Mouse (Mus musculus) intestine, embryonic 16.5 days (tissue): ENCODE measurements around the gene Myg1. TPM values are rescaled to one million over a fixed set of nuclear protein-coding genes. Genes with fewer than 3 reads are reported as not detected.

Source experiments
- ATAC-seq: fragments of 200-750 bp; cut with Nextera tagmentation; 2 replicates; pipeline ENCODE4 v1.8.0; 2017; ENCODE audit warnings: moderate TSS enrichment, moderate library complexity
- H3K27ac ChIP-seq: fragments of 300-500 bp; sonication (generic); 2 replicates; pipeline ENCODE4 v1.5.1; 2014; ENCODE audit warnings: mild to moderate bottlenecking, low read length
- H3K27me3 ChIP-seq: fragments of 300-500 bp; sonication (generic); replicated peaks from 2 replicates; pipeline ENCODE4 v1.6.1; 2014; ENCODE audit warnings: low read length, control low read depth, mixed read lengths; ENCODE audit not compliant: control insufficient read depth, insufficient read depth
- H3K36me3 ChIP-seq: fragments of 300-500 bp; sonication (generic); 2 replicates; pipeline ENCODE4 v1.6.1; 2014; ENCODE audit warnings: low read length, control low read depth; ENCODE audit not compliant: control insufficient read depth, insufficient read depth
- H3K4me1 ChIP-seq: fragments of 300-500 bp; sonication (generic); 2 replicates; pipeline ENCODE4 v1.6.1; 2014; ENCODE audit warnings: low read length, control low read depth, mixed read lengths; ENCODE audit not compliant: control insufficient read depth, insufficient read depth
- H3K4me2 ChIP-seq: fragments of 300-500 bp; sonication (generic); 2 replicates; pipeline ENCODE4 v1.6.1; 2014; ENCODE audit warnings: low read depth, low read length, control low read depth
- H3K4me3 ChIP-seq: fragments of 300-500 bp; sonication (generic); 2 replicates; pipeline ENCODE4 v1.5.1; 2014; ENCODE audit warnings: mild to moderate bottlenecking, low read length
- H3K9ac ChIP-seq: fragments of 300-500 bp; sonication (generic); 2 replicates; pipeline ENCODE4 v1.6.1; 2014; ENCODE audit warnings: low read depth, low read length
- H3K9me3 ChIP-seq: fragments of 300-500 bp; sonication (generic); 2 replicates; pipeline ENCODE4 v1.6.1; 2016; ENCODE audit warnings: low read length, control low read depth; ENCODE audit not compliant: control insufficient read depth
- WGBS: fragments of 180-500 bp; shearing (Covaris S2); extraction: QIAGEN DNeasy Blood & Tissue Kit; methylation state at CpG from one replicate; pipeline ENCODE4 v1.1.7; 2014; 5-methylcytosine and 5-hydroxymethylcytosine counted together
- polyA plus RNA-seq: library from polyadenylated mRNA; unstranded; fragments of >200 nt; fragmentation: Nextera tagmentation; extraction: Ambion mirVana; gene quantifications from 2 replicates; pipeline ENCODE4 v1.2.1, GENCODE M21; 2015

Myg1 gene
- 75.3 and 80.9 TPM in 2 replicates for polyA plus RNA-seq

DNA sequence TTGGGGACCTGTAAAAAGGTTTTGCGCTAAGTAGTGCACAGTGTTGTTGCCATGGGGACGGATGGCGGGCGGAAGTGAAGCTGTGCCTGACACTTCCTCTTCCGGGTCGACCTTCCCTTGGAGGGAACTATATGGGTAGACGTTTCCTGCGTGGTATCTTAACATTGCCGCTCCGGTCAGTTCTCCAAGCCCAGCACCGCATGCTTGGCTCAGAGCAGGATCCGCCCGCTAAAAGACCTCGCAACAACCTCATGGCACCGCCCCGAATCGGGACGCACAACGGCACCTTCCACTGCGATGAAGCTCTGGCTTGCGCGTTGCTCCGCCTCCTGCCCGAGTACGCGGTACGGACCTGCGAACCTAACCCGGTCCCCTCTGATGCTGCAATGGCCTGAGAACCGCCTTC, at the start of gene Myg1:
TSS of gene Myg1 (plus strand) at position 100 of the 406 bp plus-strand sequence.
- peak within 1 kb of the TSS; percentile 72 for H3K4me3 ChIP-seq
- H3K27me3 ChIP-seq: no peaks in the 10 kb centered on the region
- WGBS: under 1% methylated on average over 30 of the region's 30 CpGs
- H3K9me3 ChIP-seq: no peaks in the 10 kb centered on the region
- H3K9ac ChIP-seq: peak within 1 kb of the TSS; percentile 85
- peak within 1 kb of the TSS; percentile 75 for H3K27ac ChIP-seq
- H3K4me1 ChIP-seq: peaks cover 17% of the 10 kb centered on the region
- peak within 1 kb of the TSS; percentile 69 for H3K4me2 ChIP-seq
- H3K36me3 ChIP-seq: peaks cover 18% of the 10 kb centered on the region
- ATAC-seq: peak; percentile 95

DNA sequence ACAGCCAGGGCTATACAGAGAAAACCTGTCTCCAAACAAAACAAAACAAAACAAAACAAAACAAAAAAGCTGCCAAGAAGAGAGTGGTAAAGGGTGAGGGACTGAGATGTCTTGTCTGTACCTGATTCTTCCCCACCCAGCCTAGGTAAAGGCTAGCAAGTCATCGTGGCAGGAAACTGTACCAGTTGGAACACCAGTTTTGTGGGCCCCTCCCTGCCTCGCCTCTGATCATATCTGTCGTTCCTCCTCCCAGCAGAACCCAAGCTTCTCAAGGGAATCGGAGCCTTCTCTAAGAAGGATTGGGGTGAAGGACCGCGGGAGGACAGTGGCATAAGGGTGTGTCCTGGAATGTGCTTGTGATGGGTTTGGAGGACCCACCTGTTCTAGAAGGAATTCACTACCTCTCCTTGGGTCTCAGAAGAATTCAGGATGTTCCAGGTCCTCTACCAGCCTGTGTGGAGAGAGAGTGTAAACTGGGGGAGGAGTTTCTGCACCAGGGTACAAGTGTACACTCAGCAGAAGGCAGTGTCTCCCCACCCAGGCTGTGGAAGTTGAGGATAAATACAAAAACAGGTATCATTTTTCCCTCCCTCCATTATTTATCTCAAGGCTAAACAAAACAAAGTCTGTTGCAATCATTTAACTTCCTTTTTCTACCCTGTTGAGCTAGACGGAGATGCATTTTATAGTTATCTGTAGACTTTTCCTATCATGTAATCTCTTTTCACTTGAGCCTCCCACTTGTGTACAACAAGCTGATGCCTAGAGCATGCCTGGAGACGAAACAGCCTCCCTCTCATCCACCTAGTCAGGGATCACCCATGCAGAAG, 48.8 kb upstream of the Myg1 start:
- WGBS: 67% methylated on average over 8 of the region's 8 CpGs
- H3K9ac ChIP-seq: 0 out of 2 replicates have a peak overlapping the region, but pooled peaks have one; percentile 2
- no peak overlapping the region for H3K27ac ChIP-seq
- H3K27me3 ChIP-seq: no peaks in the 10 kb centered on the region
- no peak overlapping the region for H3K4me3 ChIP-seq
- H3K4me1 ChIP-seq: peaks cover 14% of the 10 kb centered on the region
- ATAC-seq: no peak
- peaks cover 11% of the 10 kb centered on the region for H3K36me3 ChIP-seq
- H3K4me2 ChIP-seq: no peak overlapping the region
- no peaks in the 10 kb centered on the region for H3K9me3 ChIP-seq

DNA sequence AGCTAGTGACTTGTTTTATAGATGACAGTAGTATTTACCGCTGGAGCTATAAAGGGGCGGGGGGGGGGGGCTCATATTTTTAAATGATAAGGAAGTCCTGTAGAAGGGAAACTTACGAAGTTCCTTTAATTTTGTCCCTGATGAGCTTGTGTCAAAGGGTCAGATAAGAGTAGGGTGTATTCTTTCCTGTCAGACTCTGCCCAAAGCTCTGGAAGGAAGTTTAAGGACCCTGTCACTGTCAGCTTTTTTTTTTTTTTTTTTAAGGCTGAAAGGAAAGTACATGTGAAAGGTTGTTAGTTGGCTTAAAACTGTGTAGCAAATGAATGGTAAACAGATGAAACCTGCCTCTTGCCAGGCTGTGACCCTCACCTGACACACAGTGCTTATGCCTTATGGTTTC, 47.9 kb upstream of the Myg1 start:
- WGBS: 67% methylated on average over 3 of the region's 3 CpGs
- H3K27ac ChIP-seq: no peak overlapping the region
- no peak overlapping the region for H3K9ac ChIP-seq
- H3K4me3 ChIP-seq: no peak overlapping the region
- H3K27me3 ChIP-seq: no peaks in the 10 kb centered on the region
- H3K4me2 ChIP-seq: no peak overlapping the region
- no peaks in the 10 kb centered on the region for H3K9me3 ChIP-seq
- peaks cover 13% of the 10 kb centered on the region for H3K4me1 ChIP-seq
- ATAC-seq: no peak
- peaks cover 11% of the 10 kb centered on the region for H3K36me3 ChIP-seq

DNA sequence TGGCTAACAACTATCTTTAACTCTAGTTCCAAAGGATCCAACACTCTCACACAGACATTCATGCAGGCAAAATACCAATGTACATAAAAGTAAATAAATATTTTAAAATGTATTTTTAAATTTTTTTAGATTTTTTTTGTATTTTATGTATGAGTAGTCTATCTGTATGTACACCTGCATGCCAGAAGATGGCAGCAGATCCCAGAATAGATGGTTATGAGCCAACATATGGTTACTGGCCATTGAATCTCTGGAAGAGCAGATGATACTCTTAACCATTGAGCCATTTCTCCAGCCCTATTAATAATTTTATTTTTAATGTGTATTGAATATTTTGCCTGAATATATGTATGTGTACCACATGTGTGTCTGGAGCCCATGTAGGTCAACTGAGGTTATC, 44.1 kb upstream of the Myg1 start:
- no peak overlapping the region for H3K4me2 ChIP-seq
- no peak for ATAC-seq
- no peak overlapping the region for H3K4me3 ChIP-seq

DNA sequence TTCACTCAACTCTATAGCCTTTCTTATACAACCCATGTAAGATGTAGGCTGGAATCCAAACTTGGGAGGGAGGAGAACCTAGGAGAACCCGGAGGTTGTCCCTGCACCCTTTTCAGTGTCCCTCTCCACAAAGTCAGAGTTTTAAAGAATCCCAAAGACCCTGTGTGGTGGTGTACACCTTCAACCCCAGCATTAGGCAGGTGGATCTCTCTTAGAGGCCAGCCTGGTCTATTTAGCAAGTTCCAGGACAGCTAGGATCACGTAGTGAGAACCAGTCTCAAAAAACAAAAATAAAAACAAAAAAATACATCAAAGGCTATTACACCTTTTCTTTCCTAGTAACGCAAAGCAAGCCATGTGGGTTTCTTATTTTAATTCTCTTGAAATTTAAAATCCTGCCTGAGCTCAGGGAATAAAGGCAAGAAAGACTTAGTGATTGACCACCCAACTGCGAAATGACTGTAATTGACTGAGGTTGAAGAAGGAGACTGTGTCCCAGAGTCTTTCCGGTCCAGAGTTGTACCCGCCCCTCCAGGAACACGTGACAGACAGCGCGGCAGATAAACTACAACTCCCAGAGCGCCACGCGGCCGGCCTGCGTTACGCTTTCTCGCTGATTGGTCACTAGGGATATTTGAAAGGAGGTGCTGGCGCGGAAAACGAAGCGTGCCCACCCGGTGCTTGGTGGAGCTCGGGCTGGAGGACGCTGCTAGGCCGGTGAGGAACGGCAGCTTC, 35.7 kb upstream of the Myg1 start, which contains the start of gene Espl1:
TSS of gene Espl1 (plus strand) at position 634 of the 735 bp plus-strand sequence.
- peak; percentile 98 for ATAC-seq
- Histone ChIP-seq H3K27ac (no peak within 1 kb of the TSS), H3K4me2 (peak within 1 kb of the TSS; percentile 86), H3K9ac (peak within 1 kb of the TSS; percentile 77), H3K27me3 (no peaks in the 10 kb centered on the region), H3K4me3 (peak within 1 kb of the TSS; percentile 77), H3K9me3 (no peaks in the 10 kb centered on the region), H3K36me3 (0 out of 2 replicates have a peak, but pooled peaks cover 12% of the 10 kb centered on the region), H3K4me1 (peaks cover 9% of the 10 kb centered on the region; the same call in 1 of the 2 replicates)
- WGBS: 6% methylated on average over 25 of the region's 25 CpGs

More for the DNA sequence above, 44.1 kb upstream of the Myg1 start:
- Histone ChIP-seq H3K27me3 (no peaks in the 10 kb centered on the region), H3K4me1 (no peaks in the 10 kb centered on the region), H3K9me3 (no peaks in the 10 kb centered on the region), H3K27ac (no peak overlapping the region), H3K9ac (no peak overlapping the region), H3K36me3 (no peaks in the 10 kb centered on the region)

DNA sequence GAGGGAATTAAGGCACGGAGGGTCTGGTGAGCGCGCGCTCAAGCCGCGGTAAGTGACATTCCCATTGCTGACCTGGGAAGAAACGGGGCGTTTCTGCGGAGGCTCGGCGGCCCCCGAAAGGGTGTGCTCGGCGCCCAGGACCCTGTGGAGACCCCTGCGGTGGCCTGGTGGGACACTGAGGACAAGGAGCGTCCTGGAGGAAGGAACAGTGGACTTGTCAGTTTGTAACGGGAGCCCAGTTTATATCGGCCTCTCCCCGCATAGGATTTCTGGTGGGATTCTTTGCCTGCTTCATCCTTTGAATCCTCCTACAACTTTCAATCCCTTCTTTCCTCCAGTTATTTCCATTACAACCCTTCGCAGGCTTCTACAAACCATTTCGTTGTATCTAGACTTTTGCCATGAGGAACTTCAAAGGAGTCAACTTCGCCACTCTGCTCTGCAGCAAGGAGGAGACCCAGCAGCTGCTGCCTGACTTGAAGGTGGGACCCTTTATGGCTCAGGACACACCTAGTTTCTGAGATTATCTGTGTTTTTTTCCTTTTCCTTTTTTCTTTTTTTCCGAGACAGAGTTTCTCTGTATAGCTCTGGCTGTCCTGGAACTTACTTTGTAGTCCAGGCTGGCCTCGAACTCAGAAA, 35.0 kb upstream of the Myg1 start:
- peak; percentile 58 for ATAC-seq
- no peak overlapping the region for H3K27ac ChIP-seq
- H3K4me2 ChIP-seq: peak overlapping the region; percentile 86
- H3K4me3 ChIP-seq: peak overlapping the region; percentile 77
- peaks cover 9% of the 10 kb centered on the region; the same call in 1 of the 2 replicates for H3K4me1 ChIP-seq
- no peaks in the 10 kb centered on the region for H3K27me3 ChIP-seq
- 5% methylated on average over 24 of the region's 24 CpGs for WGBS
- H3K9ac ChIP-seq: peak overlapping the region; percentile 77
- H3K9me3 ChIP-seq: no peaks in the 10 kb centered on the region
- H3K36me3 ChIP-seq: 0 out of 2 replicates have a peak, but pooled peaks cover 12% of the 10 kb centered on the region

DNA sequence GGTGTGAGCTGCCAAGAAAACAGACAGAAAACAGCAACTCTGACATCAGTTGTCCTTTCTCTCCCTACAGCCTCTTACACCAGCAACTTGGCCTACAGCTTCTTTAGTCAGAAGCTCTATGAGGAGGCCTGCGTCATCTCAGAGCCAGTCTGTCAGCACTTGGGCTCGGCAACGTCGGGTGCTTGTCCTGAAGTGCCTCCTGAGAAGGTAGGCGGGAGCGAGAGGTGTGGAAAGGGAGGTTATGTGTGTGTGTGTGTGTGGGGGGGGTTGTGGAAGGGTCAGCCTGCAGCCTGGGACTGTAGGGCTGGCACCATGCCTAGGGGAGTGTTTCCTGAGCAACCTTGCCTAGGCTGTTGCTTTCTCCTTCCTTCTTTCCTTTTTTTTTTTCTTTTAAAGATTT, 29.0 kb upstream of the Myg1 start:
- Histone ChIP-seq H3K4me3 (no peak overlapping the region), H3K4me1 (0 out of 2 replicates have a peak, but pooled peaks cover 3% of the 10 kb centered on the region), H3K9ac (no peak overlapping the region), H3K9me3 (no peaks in the 10 kb centered on the region), H3K27ac (no peak overlapping the region), H3K36me3 (peaks cover 28% of the 10 kb centered on the region; the same call in 1 of the 2 replicates), H3K27me3 (no peaks in the 10 kb centered on the region), H3K4me2 (no peak overlapping the region)
- no peak for ATAC-seq
- WGBS: 78% methylated on average over 6 of the region's 6 CpGs

DNA sequence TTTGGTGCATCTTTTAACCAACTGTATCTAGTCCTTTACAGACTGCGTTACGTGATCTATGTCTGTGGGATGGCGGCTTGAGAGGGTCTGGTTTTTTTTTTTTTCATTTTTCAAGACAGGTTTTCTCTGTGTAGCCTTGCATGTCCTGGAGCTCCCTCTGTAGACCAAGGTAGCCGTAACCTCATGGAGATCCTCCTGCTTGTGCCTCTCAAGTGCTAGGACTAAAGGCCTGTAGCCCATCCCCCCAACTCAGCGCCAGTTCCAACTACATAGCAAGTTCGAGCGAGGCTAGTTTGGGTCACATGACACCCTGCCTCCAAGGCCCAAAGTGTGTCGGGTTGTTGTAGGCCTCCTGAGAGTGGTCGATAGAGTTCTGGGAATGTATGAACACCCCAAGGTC, 22.8 kb upstream of the Myg1 start:
- Histone ChIP-seq H3K9ac (no peak overlapping the region), H3K27me3 (no peaks in the 10 kb centered on the region), H3K4me2 (no peak overlapping the region), H3K4me3 (no peak overlapping the region), H3K27ac (no peak overlapping the region), H3K9me3 (no peaks in the 10 kb centered on the region), H3K4me1 (0 out of 2 replicates have a peak, but pooled peaks cover 3% of the 10 kb centered on the region), H3K36me3 (peaks cover 23% of the 10 kb centered on the region; the same call in 1 of the 2 replicates)
- no peak for ATAC-seq
- WGBS: 86% methylated on average over 9 of the region's 9 CpGs
